Mouse (Mus musculus) gastrocnemius, postnatal 10 days (tissue): Measurements from ENCODE around the gene 2210408I21Rik. TPM values are rescaled to one million over a fixed set of nuclear protein-coding genes. Genes with fewer than 3 reads are reported as not detected.

ENCODE experiments used
- DNase-seq: peaks from one replicate; pipeline ENCODE4 v3.0.0; 2021; ENCODE audit warnings: mixed read lengths
- total RNA-seq, 2 experiments: library from RNA; stranded (reverse); gene quantifications; 2 replicates each; pipeline ENCODE4 v1.2.3; 2021

The 2210408I21Rik gene
- total RNA-seq, 2 experiments from 2014 or later: 4.8 to 5.9 TPM

GRCm38 (mm10) chr13:77275172-77275747 is 139.9 kb downstream of the 2210408I21Rik start:
- DNase-seq: no peak

GRCm38 (mm10) chr13:77278659-77279413 is 143.5 kb downstream of the 2210408I21Rik start:
- DNase-seq: no peak

- no peak for DNase-seq
Observed at GRCm38 (mm10) chr13:77295519-77295918, 160.2 kb downstream of the 2210408I21Rik start.

- no peak for DNase-seq
Observed at GRCm38 (mm10) chr13:77324101-77324500, 188.8 kb downstream of the 2210408I21Rik start.

- DNase-seq: no peak
Observed at GRCm38 (mm10) chr13:77326174-77326959, 191.0 kb downstream of the 2210408I21Rik start.

GRCm38 (mm10) chr13:77342097-77342496 is 206.8 kb downstream of the 2210408I21Rik start:
- no peak for DNase-seq

- DNase-seq: no peak
Observed at GRCm38 (mm10) chr13:77385448-77385970, 250.2 kb downstream of the 2210408I21Rik start.

- no peak for DNase-seq
Observed at GRCm38 (mm10) chr13:77386001-77386400, 250.7 kb downstream of the 2210408I21Rik start.

GRCm38 (mm10) chr13:77388148-77388547 is 252.8 kb downstream of the 2210408I21Rik start:
- DNase-seq: no peak

GRCm38 (mm10) chr13:77389209-77389608 is 253.9 kb downstream of the 2210408I21Rik start:
- no peak for DNase-seq

GRCm38 (mm10) chr13:77396374-77396773 is 261.0 kb downstream of the 2210408I21Rik start:
- no peak for DNase-seq

- no peak for DNase-seq
Observed at GRCm38 (mm10) chr13:77396981-77397380, 261.6 kb downstream of the 2210408I21Rik start.

GRCm38 (mm10) chr13:77397646-77398045 is 262.3 kb downstream of the 2210408I21Rik start:
- DNase-seq: no peak

- no peak for DNase-seq
Observed at GRCm38 (mm10) chr13:77398477-77398876, 263.1 kb downstream of the 2210408I21Rik start.

GRCm38 (mm10) chr13:77400762-77401161 is 265.4 kb downstream of the 2210408I21Rik start:
- no peak for DNase-seq

GRCm38 (mm10) chr13:77408530-77408929 is 273.2 kb downstream of the 2210408I21Rik start:
- DNase-seq: no peak

- no peak for DNase-seq
Observed at GRCm38 (mm10) chr13:77409804-77410203, 274.5 kb downstream of the 2210408I21Rik start.

- no peak for DNase-seq
Observed at GRCm38 (mm10) chr13:77412829-77413228, 277.5 kb downstream of the 2210408I21Rik start.

- no peak for DNase-seq
Observed at GRCm38 (mm10) chr13:77450007-77450567, 314.7 kb downstream of the 2210408I21Rik start.

- no peak for DNase-seq
Observed at GRCm38 (mm10) chr13:77470093-77470621, 334.8 kb downstream of the 2210408I21Rik start.

- DNase-seq: no peak
Observed at GRCm38 (mm10) chr13:77476420-77476819, 341.1 kb downstream of the 2210408I21Rik start.
